Mouse (Mus musculus) liver, embryonic 14 days (tissue): ENCODE measurements around the gene 1700001C19Rik. TPM values are rescaled to one million over a fixed set of nuclear protein-coding genes. Genes with fewer than 3 reads are reported as not detected.

ENCODE experiments used
- polyA plus RNA-seq: library from polyadenylated mRNA; depleted of rRNA; stranded (reverse); fragments of >200 nt; gene quantifications from 2 replicates; pipeline ENCODE4 v1.2.3, GENCODE M21; 2012; rRNA removed

1700001C19Rik gene
- polyA plus RNA-seq: 0.57 and 0.89 TPM in 2 replicates

DNA sequence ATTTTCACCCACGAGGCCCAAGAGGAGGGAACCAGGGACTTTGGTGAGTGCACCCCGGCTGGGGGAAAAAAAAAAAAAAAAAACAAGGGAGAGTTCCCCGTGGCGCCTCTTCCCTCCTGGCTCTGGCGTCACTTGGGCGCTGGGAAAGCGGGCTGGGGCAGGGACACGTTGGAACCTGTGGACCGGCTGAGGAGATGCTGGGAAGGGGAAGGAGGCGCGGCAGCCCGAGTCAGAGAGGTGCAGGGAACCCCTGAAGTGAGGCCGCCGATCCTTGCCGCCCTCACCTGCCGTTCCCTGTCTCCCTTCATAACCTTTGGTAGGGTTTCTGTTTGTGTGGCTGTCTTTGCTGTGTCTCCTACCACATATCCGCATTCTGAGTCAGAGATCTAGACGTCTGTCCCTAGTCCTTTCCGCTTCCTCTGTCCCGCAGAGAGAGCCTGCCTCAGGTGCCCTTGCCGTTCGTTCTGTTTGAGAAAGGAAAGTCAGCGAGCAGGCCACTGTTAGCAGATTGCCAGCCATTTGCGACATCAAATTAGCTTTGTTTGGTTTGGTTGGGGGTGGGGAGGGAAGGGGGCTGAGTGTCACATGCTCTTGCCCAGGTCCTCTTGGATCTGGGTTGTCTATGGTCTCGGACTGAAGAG is at the start of gene 1700001C19Rik:
Gene 1700001C19Rik, minus strand, starts transcription at position 470 of the 641 bp plus-strand sequence.

DNA sequence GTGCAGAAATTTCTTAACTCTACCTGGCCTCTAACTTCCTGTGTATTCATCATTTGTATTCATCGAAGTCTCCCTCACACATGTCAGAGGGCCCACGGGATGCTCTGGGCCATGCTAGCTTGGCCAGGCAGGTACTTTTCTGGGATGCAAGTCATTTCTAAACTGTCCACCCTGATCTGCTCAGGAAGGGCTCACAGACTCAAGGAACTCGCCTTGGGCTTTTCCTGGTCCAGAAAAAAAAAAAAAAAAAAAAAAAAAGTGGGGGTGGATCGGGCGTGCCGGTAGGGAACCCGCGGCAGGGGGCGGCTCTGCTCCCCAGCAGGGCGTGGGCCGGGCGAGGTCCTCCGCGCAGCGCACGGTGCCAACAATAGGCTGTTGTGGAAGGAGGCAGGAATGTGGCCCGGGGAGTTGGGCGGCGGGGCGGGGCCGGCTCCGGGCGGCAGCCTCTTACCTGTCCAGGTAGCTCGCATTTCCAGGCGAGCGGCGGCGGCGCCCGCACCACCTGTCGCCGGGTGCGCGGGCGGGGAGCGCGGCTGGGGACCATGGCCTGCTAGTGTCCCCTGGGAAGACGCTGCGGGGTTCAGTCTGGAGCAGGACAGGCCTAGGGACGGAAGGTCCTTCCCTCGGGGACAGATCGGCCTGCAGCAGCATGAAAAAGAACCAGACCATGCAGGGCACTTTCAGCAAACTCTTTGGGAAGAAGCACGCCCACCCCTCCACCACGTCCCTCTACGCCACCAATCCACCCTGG is 845 bp downstream of the 1700001C19Rik start, which contains the start of gene AI661453:
Gene AI661453, plus strand, starts transcription at position 460 of the 751 bp plus-strand sequence.

DNA sequence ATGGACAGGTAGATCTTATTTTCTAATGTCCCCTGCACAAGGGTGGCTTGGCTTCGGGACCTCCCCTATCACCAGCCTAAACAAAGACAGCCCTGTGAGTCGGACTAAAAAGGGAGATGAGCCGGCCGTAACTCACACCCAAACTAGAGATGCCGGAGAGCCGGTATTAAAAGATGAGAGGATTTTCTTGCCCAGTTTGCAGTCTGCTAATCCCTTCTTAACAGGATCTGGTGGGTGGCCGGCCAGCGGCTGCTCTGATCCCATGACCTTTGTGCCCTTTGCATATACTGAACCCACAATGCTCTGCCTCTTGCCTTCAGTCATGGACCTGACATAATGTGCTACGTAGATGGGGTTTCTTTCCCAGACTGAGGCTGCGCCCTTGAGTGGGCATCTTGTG is 36.7 kb downstream of the 1700001C19Rik start, which contains the start of gene Guca1a:
Gene Guca1a, minus strand, starts transcription at position 134 of the 400 bp plus-strand sequence.

DNA sequence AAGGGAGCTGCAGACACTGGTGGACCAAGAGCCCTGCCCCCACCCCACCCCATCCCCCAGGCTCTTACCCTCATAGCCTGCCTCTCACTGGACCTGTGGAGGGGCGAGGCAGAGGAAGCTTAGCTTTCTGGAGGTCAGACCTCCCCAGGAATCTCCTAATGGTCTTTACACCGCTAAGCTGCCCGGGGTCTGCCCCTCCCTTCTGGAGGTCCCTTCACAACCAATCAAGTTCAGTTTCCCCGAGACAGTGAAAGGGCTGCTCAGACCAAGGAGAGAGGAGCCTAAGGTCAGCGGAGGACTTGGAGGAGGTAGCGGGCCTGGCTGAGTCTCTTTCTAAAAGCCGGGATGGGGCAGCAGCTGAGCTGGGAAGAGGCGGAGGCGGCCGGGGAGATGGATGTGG is 52.0 kb downstream of the 1700001C19Rik start, which contains the start of gene Guca1b:
Gene Guca1b, plus strand, starts transcription at position 249 of the 400 bp plus-strand sequence.

DNA sequence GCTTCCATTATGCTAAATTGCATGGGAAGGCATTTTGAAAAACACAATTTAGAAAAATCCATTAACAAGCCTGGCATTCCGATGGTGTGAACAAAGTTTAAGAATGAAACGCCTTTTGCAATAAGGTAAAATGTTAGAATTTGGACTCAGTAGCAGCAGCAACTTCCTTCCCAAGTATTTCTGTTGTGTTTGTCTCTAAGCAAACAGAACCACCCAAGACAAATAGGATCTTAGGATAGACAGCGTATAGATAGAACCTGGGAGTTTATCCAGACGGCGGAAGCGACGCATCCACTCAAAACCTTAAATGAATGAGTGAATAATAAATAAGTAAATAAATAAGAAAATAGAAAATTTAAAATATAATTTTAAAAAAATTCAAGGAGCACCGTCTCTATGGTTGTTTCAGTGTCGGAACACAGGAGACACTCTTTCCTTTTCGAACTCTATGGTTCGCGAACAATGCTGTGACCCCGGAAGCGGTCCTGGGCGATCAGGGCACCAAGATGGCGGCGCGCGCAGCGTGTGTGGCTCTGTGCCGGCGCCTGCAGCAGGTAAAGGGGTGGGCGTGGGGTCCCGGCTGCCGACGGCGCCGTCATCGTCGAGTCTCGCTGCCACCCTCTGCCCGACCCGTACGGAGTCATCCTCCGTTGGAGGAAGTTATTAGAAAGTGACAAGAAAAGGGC is 68.6 kb downstream of the 1700001C19Rik start, which contains the start of gene Mrps10:
Gene Mrps10, plus strand, starts transcription at position 487 of the 686 bp plus-strand sequence.

Other genes starting within 250 kb of the 1700001C19Rik start
- 20.6 and 23.0 TPM in 2 replicates for gene Mrps10, start 68.5 kb downstream of the 1700001C19Rik start, polyA plus RNA-seq
- gene Guca1b, start 52.0 kb downstream of the 1700001C19Rik start, polyA plus RNA-seq: 0.37 TPM in 2 replicates
- gene Guca1a, start 36.8 kb downstream of the 1700001C19Rik start, polyA plus RNA-seq: 0.59 and 0.90 TPM in 2 replicates
- gene AI661453, start 761 bp downstream of the 1700001C19Rik start, polyA plus RNA-seq: 0.46 and 0.55 TPM in 2 replicates
- 15.4 and 16.7 TPM in 2 replicates for gene Taf8, start 64.9 kb upstream of the 1700001C19Rik start, polyA plus RNA-seq
- gene Ccnd3, start 67.7 kb upstream of the 1700001C19Rik start, polyA plus RNA-seq: 179 and 198 TPM in 2 replicates
- 10.9 and 12.9 TPM in 2 replicates for gene Bysl, start 174.1 kb upstream of the 1700001C19Rik start, polyA plus RNA-seq
- 21.0 and 24.1 TPM in 2 replicates for gene Med20, start 174.2 kb upstream of the 1700001C19Rik start, polyA plus RNA-seq
- gene Gm20517, start 174.2 kb upstream of the 1700001C19Rik start, polyA plus RNA-seq: 0.83 and 1.2 TPM in 2 replicates
- 6.2 and 7.2 TPM in 2 replicates for gene Usp49, start 193.3 kb upstream of the 1700001C19Rik start, polyA plus RNA-seq